Mouse (Mus musculus): Measurements from ENCODE around the gene Wnt7b.

GRCm38 (mm10) chr15:85574558-85574957, 7.7 kb downstream of the Wnt7b start:
- TF ChIP-seq CTCF (IDR thresholded peaks at IDR 0.05; ENCODE audit: control insufficient read depth, insufficient read depth, low read length) (no peak), POLR2A (IDR thresholded peaks at IDR 0.05; ENCODE audit: borderline replicate concordance, control insufficient read depth, low read depth, low read length) (no peak)
